Mouse (Mus musculus): ENCODE data around the gene Aup1.

Gene Aup1

DNA sequence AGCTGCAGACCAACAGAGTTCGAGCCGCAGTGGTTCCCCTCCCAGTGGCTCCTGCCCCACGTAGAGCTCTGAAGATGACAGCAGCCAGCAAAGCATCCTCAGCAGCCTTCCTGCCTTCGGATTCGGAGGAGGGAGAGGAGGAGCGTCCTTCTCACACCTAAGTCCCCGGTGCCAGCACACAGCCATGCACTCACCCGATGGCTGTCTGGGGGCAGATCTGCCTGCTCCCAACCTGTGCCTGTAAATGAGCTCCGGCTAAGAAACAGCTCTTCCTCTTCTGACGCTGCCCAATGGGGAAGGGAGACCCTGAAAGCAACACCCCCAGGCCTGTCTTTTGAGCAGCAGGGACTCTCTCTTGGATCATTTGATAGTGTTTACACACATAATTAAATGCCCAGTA lies 24.5 kb upstream of the Aup1 start:
- no peak for DNase-seq (ENCODE audit: low read depth, low spot score)

DNA sequence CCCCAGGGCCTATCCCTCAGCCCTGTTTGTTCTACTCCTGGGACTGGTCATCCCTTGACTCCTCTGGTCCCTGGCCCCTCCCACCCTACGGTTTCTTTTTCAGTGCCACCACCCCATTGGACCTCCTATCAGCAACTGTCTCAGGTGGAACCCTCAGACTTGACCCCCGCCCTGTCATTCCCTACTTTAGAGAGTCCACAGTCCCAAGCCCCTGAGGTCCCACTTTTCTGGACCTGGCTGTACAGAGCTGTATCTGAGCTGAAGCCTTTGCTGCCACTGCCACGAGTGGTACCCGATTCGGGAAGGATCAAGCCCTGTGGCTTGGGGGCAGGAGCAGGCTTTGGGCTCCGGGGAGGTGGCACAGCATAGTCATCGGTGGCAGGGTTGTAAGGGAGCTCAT lies 23.2 kb upstream of the Aup1 start:
- no peak for DNase-seq (ENCODE audit: low read depth, low spot score)

DNA sequence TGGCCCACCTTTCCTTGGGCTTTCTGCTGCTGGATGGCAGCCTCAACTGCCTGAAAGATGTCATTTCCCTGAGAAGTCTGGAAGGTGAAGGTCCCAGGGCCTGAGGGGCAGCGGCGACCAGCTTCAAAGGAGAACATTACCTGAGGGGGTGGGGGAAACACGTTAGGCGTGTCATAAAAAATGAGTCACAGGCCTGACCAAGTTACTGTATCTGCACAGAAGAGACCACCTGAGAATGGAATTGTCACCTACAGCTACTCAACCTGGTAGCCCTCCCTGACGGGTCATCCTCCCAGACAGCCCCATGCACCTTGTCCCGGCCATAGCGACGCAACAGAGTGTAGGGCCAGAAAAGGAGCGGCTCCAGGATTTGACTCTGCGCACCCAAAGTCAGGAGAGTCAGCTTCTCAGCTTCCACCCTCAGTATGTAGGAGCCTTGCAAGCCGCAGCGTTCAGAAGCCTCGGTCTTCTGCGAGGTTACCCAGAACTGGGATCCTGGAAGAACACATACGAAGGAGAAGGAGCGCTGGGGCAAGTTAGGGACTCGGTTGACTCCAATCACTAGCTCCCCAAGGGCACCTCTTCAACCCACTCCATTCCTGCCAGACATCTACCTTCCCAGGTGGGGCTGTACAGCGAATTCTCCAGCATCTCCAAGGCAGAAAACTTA lies 22.3 kb upstream of the Aup1 start:
- DNase-seq (ENCODE audit: low read depth, low spot score) = no peak

DNA sequence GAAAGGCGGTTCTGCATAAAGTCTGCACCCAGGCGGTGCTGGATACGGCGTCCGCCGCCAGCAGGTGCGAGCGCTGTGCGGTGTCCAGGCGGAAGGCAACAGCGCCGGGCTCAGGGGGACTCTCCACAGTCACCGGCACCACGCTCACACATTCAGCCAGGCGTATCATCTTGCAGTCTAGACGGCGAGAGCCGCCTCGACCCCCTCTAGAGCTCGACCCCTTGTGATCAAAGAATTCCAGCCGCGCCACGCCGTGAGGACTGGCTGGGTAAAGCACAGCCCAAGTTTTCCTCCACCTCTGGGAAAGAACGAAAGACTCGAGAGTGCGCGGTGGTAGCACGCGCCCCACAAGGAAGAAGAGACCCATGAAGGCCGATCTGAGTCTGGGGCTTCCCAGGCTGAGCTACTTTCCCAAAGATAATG lies 21.5 kb upstream of the Aup1 start:
- DNase-seq (ENCODE audit: low read depth, low spot score) = no peak

DNA sequence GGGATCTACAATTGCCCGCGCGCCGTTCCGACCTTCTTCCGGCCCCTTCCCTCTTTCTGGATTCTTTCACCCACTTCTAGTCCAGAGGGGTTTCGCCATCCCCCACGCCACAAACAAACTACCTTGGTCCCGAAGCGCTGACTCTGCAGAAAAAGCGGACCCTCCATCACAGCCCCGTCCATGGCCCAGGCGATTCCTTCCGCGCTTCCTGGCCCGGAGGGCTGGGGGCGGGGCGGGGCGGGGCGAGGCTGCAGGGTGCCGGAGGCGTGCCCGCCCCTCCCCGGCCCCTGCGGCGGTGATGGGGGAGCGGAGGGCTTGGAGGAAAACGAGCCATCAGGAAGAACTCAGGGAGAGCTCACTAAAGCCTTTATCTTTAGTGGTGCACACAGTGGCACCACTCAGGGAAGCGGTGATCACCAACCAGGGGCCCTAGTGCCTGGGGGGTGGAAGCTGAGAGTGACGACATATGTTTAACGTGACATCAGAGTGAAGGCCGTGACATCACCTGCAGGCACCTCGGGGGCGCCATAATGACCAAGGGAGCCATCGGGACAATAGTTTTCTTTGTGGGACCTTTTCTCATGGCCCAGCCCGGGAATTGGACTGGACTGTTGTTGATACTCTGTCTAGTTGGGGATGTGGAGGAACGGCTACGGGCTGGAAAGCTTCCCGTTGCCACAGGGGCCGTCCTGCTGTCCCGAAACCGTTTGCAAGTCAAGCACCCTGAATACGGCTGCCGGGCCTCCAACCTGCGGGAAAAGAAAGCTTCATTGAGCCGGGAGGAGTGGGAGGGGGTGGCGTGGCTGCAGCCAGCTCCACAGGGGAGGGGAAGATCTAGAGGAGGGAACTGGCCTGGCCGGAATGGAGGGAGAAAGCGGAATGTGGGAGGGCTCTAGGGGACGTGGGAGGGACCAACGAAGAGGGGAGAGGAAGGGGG lies 20.8 kb upstream of the Aup1 start, which contains the start of the genes Dok1 and Loxl3:
Gene Dok1, minus strand, starts transcription at position 223 of the 937 bp plus-strand sequence.
Gene Loxl3, plus strand, starts transcription at position 925 of the 937 bp plus-strand sequence.
- no peak for DNase-seq (ENCODE audit: low read depth, low spot score)

DNA sequence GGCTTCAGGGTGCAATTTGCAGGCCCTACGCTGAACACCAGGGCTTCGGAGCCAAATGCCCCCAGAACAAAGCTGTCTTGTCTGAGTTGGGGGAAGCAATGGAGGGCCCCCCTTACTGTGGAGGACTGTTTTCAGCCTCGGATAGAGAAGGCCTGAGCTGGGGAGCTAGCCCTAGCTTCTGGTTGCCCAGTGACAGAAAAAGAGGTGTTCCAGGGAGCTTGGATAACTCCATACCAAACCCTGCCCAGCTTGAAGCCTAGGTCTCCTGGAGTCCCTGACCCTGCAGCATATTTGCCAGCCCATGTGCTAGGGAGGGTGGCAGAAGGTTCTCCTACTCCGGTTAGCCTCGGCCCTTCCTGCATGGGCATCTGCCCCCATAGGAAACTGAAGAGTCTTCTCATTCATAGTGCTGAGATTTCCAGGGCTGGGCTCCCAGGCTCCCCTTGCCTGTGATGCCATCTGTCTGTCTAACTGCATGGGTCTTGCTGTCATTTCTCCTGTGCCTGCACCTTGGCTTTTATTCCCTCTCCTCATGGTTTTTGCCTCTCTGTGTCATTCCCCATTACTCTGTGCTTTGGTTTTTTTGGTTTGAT lies 19.8 kb upstream of the Aup1 start:
- no peak for DNase-seq (ENCODE audit: low read depth, low spot score)

DNA sequence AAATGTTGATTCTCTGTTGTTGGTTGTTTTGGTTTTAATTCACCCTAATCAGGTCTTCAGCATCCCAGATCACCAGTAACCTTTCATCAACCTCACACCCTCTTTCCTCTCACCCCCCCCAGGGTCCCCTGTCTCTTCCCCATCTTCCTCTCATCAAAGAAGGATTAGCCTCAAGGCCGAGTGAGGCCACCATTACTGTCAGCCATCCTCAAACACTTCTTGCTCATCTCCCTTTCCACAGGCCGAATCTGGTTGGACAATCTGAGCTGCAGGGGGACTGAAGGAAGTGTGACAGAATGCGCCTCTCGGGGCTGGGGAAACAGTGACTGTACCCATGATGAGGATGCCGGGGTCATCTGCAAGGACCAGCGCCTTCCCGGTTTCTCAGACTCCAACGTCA lies 17.1 kb upstream of the Aup1 start:
- no peak for DNase-seq (ENCODE audit: low read depth, low spot score)

DNA sequence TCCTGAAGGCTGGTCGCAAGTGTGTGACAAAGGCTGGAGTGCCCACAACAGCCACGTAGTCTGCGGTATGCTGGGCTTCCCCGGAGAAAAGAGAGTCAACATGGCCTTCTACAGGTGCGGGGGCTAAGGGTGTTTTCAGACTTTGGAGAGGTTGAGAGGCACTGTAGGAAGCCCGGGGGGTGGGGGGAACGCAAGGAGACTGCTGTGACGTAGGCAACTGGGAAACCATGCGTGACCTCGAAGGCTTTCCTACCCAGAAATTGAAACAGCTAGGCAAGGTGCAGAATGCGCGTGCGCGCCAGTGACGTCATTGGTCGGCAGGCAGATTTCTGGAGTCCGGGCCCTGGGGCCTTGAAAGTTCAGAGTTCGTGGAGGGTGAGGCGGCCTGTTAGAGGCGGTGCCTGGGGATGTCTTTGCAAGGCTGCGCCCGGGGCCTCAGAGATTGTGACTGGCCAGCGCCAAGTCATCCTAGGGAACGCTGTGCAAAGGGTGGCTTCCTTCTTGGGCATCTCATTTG lies 15.8 kb upstream of the Aup1 start:
- peak; percentile 68 for DNase-seq (ENCODE audit: low read depth, low spot score)

DNA sequence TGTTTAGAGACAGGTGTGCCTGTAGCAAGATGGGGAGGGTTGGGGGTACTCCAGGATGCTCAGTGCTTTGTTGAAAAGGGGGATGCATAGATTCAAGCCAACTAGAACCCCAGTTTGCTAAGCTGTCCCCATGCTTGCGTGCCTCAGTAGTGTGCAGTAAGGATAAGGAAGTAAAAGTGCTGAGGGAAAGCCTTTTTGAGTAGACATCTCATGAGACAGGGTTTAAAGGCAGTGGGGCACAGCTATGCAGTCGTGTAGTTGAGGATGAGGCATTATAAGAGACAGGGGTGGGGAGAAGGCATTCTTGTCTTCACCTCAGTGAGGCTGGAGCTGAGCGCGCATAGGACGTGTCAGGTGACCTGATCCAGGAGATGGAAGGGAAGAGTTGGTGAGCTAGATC lies 13.7 kb upstream of the Aup1 start:
- DNase-seq (ENCODE audit: low read depth, low spot score) = no peak

DNA sequence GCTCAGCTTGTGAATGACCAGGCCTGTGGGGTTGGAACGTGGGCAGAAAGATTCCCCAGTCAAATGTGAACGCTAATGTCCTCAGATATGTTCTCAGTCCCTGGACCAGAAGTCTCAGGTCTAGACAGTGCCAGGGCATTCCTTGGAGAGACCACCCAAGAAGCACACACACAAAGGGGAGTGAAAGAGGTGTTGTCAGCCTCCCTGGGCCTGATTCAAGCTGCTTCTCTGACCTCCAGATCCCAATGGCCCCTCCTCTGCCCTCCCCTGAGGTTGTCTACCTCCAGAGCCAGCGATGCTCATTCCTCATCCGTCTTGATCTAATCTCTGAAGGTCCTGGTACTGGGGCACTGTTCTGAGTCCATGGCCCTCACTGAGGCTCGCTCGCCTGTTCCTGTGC lies 10.8 kb upstream of the Aup1 start:
- no peak for DNase-seq (ENCODE audit: low read depth, low spot score)

DNA sequence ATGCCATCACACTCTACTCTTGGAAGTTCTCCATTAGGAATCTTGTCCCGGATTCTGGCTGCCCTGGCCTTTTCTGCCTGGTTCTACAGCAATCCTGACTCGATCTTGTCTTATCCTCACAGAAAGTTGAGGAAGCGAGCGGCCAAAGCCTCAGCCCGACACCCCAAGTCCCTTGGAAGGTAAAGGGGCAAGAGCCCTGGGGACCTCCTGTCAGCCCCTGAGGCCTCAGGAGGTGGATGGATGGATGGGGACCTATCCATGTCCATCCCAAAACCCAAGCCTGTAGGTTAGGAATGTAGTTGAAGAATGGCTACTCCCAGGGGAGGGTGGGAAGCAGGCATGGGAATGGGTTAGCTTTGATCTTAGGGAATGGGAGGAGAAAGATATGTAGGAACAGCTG lies 10.3 kb upstream of the Aup1 start:
- no peak for DNase-seq (ENCODE audit: low read depth, low spot score)

DNA sequence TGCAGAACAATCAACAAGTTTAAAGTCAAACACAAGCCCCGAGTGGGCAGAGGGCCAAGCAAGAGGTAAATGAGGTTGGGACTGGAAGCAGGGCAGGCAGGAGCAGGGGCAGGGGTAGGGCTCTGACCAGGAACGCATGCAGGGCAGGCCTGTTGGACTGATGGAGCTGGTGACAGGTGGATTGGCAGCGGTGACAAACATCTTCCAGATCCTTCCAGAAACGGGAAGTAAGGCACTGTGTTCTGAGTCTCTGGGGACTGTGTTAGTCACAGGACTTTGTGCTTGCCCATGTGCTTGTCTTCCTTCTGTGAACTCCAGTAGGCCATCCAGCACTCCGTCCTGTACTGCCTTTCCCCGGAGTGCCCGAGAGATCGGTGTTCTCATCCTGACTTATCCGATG lies 9.6 kb upstream of the Aup1 start:
- no peak for DNase-seq (ENCODE audit: low read depth, low spot score)

DNA sequence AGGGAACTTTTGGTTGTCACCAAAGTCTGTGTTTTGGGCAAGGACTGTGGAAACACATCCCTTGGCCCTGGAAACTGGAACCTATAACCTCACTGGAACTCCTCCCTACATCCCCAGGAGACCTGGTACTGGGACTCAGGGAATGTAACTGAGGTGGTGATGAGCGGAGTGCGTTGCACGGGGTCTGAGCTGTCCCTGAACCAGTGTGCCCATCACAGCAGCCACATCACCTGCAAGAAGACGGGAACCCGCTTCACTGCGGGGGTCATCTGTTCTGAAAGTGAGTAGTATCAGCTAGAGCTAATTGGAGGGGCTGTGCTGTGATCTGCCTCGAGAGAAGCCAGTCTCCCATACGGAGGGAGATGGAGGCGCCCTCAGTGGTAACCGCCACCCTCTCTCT lies 5.0 kb upstream of the Aup1 start:
- DNase-seq (ENCODE audit: low read depth, low spot score) = no peak

DNA sequence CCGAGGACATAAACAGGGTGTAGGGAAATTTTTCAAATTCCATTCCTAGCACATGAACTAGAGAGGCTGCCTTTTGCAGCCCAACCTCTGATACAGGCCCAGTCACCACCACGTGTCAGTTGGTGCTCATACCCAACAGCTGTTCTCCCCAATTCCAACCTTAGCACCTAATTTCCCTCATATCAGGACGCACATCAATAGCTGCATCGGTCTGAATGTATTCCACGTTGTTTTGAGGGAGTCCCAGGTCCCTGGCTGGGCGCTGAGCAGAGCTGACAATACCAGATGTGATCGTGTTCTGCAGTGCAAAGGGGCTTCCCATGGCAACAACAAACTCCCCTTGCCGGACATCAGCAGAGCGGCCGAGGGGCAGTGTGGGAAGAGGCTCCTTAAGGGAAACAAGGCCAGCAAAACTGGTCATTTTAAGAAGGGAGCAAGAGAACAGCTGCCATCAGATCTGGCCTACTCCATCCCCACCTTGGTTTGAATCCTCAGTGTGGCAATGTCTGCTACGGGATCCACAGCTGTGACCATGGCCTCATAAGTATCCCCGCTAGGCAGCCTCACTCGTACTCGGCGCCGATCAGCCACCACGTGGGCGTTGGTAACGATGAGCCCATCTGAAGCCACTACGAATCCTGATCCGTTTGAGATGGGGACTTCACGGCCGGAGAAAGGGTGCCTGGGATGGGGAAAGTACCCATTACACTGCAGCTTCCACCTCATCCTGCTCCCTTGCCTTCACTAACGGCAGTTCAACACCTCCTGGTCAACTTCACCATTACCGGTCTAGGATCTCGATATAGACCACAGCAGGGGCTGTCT lies 973 bp upstream of the Aup1 start:
- DNase-seq (ENCODE audit: low read depth, low spot score) = no peak

DNA sequence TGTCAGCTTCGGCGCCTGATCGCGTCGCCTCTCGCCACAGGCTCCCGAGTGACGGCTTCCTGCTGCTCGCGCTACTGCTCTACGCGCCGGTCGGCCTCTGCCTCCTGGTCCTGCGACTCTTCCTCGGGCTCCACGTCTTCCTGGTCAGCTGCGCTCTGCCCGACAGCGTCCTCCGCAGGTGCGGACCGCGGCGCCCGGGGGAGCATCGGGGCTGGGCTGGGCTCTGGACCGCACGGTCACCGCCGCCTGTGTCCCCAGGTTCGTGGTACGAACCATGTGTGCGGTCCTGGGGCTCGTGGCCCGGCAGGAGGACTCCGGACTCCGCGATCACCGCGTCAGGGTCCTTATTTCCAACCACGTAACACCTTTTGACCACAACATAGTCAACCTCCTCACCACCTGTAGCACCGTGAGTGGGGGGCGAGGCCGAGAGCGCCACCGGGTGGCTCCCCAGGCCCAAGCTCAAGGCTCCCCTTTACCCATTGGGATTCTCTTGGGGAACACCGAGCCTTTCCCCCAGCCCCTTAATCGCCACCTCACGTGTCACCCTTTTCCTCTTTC lies 630 bp downstream of the Aup1 start, which contains the start of gene Htra2:
Gene Htra2, minus strand, starts transcription at position 403 of the 561 bp plus-strand sequence.
- no peak for DNase-seq (ENCODE audit: low read depth, low spot score)

DNA sequence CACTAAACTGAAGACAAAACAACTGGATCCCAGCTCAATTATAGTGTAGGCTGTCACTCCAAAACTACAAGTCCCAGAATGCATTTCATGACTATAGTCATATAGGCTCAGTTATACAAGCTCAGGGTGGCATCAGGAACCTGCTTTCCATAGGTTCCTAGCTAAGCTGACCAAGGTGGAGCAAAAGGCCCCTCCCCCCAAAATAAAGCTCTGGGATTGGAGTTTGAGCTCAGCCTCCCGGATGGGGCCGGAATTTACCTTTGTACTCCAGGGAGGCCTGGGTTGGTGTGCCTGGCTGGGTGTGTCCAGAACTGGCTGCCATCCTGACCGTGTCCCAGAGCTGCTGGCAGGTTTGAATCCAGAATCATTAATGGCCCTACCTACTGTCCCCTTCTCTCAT lies 3.5 kb downstream of the Aup1 start, which contains the start of gene Dqx1:
Gene Dqx1, plus strand, starts transcription at position 55 of the 400 bp plus-strand sequence.
- no peak for DNase-seq (ENCODE audit: low read depth, low spot score)

DNA sequence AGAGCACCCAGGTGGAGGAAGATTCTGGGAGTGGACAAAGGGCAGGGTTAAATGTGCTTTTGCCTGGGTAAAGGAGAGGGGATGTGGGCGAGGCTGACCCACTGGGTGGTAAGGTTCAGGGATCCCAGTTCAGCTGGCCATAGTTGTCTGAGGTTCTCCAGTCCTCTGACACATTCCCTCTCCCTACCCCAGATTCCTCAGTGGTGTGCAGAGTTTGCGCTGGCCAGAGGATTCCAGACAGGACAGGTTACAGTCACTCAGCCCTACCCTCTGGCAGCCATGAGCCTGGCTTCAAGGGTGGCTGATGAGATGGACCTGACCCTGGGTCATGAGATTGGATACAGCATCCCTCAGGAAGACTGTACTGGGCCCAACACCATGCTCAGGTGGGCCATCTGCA lies 4.4 kb downstream of the Aup1 start:
- no peak for DNase-seq (ENCODE audit: low read depth, low spot score)

DNA sequence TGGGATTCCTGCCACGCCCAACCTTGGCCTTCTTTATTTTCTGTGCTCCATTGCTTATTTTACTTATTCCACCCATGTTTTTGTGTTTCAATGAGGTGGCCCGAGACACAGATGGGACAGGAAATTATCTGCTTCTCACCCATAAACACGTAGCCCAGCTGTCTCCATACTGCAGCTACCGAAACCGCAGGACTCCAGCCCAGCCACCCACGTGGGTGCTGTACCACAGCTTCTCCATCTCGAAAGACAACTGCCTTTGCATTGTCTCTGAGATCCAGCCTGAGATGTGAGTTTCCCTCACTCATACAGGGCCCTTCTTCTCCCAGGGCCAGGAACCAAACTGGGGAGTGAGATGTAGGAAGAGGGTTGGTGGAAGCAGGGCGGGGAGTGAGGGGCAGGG lies 11.7 kb downstream of the Aup1 start:
- no peak for DNase-seq (ENCODE audit: low read depth, low spot score)

DNA sequence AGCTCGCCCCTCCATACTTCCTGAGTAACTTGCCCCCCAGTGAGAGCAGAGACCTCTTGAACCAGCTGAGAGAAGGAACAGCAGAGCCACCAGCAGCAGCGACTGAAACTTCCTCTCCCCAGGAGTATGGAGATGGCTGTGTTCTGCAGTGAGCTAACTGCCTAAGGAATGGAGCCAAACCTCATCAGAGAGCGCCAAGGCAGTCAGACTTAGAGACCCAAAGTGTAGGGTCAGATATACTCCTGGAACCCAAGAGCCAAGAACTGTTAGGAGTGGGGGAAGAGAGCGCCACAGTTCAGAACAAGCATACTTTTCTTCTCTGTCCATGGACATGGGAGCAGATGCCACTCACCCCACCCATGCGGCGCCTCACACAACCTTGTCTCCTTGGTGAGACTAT lies 12.1 kb downstream of the Aup1 start:
- no peak for DNase-seq (ENCODE audit: low read depth, low spot score)

DNA sequence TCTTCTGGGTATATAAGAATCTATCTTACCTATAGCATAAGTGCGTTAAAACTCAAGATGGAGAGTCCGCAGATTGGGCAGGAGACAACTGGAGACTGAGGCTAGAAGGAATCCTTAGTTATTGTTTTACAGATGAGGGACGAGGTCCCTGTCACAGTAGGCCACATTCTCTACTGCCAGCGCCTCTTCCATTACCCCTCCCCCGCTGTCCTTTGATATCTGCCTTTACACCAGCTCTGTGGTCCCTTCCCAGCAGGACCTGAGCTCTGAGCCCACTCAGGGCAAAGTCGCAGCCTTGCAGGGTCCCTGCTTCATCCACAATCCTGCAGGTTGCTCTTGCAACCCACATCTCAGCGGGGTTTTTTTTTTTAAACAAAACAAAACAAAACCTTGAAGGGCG lies 13.9 kb downstream of the Aup1 start:
- no peak for DNase-seq (ENCODE audit: low read depth, low spot score)
